8 mouse cellular contexts compared by ENCODE assay signal in genomic region chr10:24869760-24870290, GRCm38 (mm10). TPM values are rescaled to one million over a fixed set of nuclear protein-coding genes. Genes with fewer than 3 reads are reported as not detected.
DNase-seq lines count a peak whose midpoint lies in the region; ATAC-seq and TF ChIP-seq lines count a peak whose summit lies in the region.

Gene Med23 (plus strand): TSS chr10:24869986.

- H3K4me3 ChIP-seq in gastrocnemius, adult 2 months = peak within 1 kb of the TSS; percentile 90
- H3K4me3 ChIP-seq in hindbrain, postnatal 0 days (ENCODE audit: low read length) = peak within 1 kb of the TSS; percentile 95
- peak within 1 kb of the TSS; percentile 84 for H3K4me3 ChIP-seq in left cerebral cortex, adult 2 months

- peak; percentile 96 for TF ChIP-seq CTCF in gastrocnemius, adult 2 months (IDR thresholded peaks at IDR 0.05)
- TF ChIP-seq CTCF in hindbrain, postnatal 0 days (IDR thresholded peaks at IDR 0.05; ENCODE audit: low read depth) = peak; percentile 97
- peak; percentile 93 for TF ChIP-seq CTCF in left cerebral cortex, adult 2 months (IDR thresholded peaks at IDR 0.05)

- peak within 1 kb of the TSS; percentile 91 for H3K27ac ChIP-seq in gastrocnemius, adult 2 months
- H3K27ac ChIP-seq in hindbrain, postnatal 0 days = peak within 1 kb of the TSS; percentile 72
- H3K27ac ChIP-seq in left cerebral cortex, adult 2 months = peak within 1 kb of the TSS; percentile 54

- H3K27me3 ChIP-seq in hindbrain, postnatal 0 days (ENCODE audit: insufficient read depth, low read length) = no peaks in the 10 kb centered on the region

- peak; percentile 98 for DNase-seq in ZHBTc4 (ENCODE audit: low read depth, low spot score)
- DNase-seq in gastrocnemius, adult 2 months = peak; percentile 97
- peak; percentile 98 for DNase-seq in hindbrain, postnatal 0 days (ENCODE audit: low spot score)
- peak; percentile 97 to 99 for DNase-seq in left cerebral cortex, adult 2 months (ENCODE audit: extremely low spot score in 1 of 2, low spot score in 2 of 2)
- peak; percentile 100 for DNase-seq in right cerebral cortex, adult 2 months (ENCODE audit: low spot score in 2 of 2)
- DNase-seq in urinary bladder, postnatal 14 days (ENCODE audit: low spot score) = peak; percentile 96

- H3K36me3 ChIP-seq in hindbrain, postnatal 0 days (ENCODE audit: insufficient read depth, low read length) = peaks cover 18% of the 10 kb centered on the region

- 1% methylated on average over 36 of the region's 36 CpGs for WGBS in hindbrain, postnatal 0 days

- no peaks in the 10 kb centered on the region for H3K4me1 ChIP-seq in hindbrain, postnatal 0 days (ENCODE audit: insufficient read depth, low read length)

- ATAC-seq in common myeloid progenitor, adult 5-6 weeks (replicated peaks; ENCODE audit: low read depth, poor library complexity, severe bottlenecking) = peak; percentile 100
- peak; percentile 100 for ATAC-seq in hindbrain, postnatal 0 days
- peak; percentile 99 for ATAC-seq in megakaryocyte, adult 5-6 weeks (ENCODE audit: poor library complexity, severe bottlenecking)

- H3K4me2 ChIP-seq in hindbrain, postnatal 0 days (ENCODE audit: low read depth, low read length) = peak within 1 kb of the TSS; percentile 71

- no peaks in the 10 kb centered on the region for H3K9me3 ChIP-seq in hindbrain, postnatal 0 days (ENCODE audit: low read length)

- H3K9ac ChIP-seq in hindbrain, postnatal 0 days (replicated peaks; ENCODE audit: low read length) = peak within 1 kb of the TSS; percentile 89

- intact Hi-C loops in gastrocnemius, adult 2 months (cut with DNase I) = loop anchor here (2.0 to 5.0 kb wide), 2 partner anchors 42 to 351 kb away; no protein-coding TSS in a partner anchor
- intact Hi-C loops in left cerebral cortex, adult 2 months (cut with DNase I) = loop anchor here (1.0 to 5.0 kb wide), 3 partner anchors 73 to 367 kb away; no protein-coding TSS in a partner anchor

RNA-seq across cellular contexts. Expression of gene Med23, which starts in this region (rescaled TPM):
- total RNA-seq in common myeloid progenitor, adult 5-6 weeks (2017) = 27.5 and 31.1 TPM in 2 replicates
- total RNA-seq in gastrocnemius, adult 2 months (2021) = 10 to 100 TPM in 1 of 2 experiments, 1 to 10 TPM in 1; 9.8 to 11.7 TPM
- total RNA-seq in hindbrain, postnatal 0 days (2014; rRNA removed) = 41.5 and 58.2 TPM in 2 replicates
- 15.2 and 17.1 TPM in 2 replicates for polyA plus RNA-seq in hindbrain, postnatal 0 days (2015; fragmentation: Nextera tagmentation; extraction: Ambion mirVana)
- total RNA-seq in left cerebral cortex, adult 2 months (2021) = 10 to 100 TPM; 32.7 to 37.2 TPM
- 11.6 and 12.1 TPM in 2 replicates for total RNA-seq in megakaryocyte, adult 5-6 weeks (2015)
- 24.2 and 24.8 TPM in 2 replicates for total RNA-seq in megakaryocyte, adult 5-6 weeks (2017)

Comparison
In these comparisons a context has a peak if more than half of its experiments do, and no peak if none do; other contexts are left out.
1. Peak in every context shown above with its lines: DNase-seq, ATAC-seq, H3K4me3 ChIP-seq and H3K27ac ChIP-seq.